Mouse (Mus musculus) heart, embryonic 14.5 days (tissue): ENCODE results near the gene Zdhhc21. TPM values are rescaled to one million over a fixed set of nuclear protein-coding genes. Genes with fewer than 3 reads are reported as not detected.

Experiments used
- ATAC-seq: fragments of 200-750 bp; cut with Nextera tagmentation; 2 replicates; pipeline ENCODE4 v1.8.0; 2017; ENCODE audit warnings: low read depth, moderate TSS enrichment; ENCODE audit not compliant: insufficient number of reproducible peaks, insufficient read depth, low FRiP score
- H3K27ac ChIP-seq, 2 experiments: fragments of 200-500 bp in 1 of 2; fragments of 300-500 bp in 1 of 2; sonication (generic) in 1 of 2; replicated peaks in 1 of 2; 2 replicates each; pipeline ENCODE4 v1.5.1; 2012 to 2014; ENCODE audit warnings: low read depth in 2 of 2, low read length in 2 of 2, control low read depth in 1 of 2, mild to moderate bottlenecking in 1 of 2, mixed read lengths in 1 of 2; ENCODE audit not compliant: control insufficient read depth in 1 of 2, insufficient read depth in 1 of 2
- H3K27me3 ChIP-seq: fragments of 300-500 bp; sonication (generic); 2 replicates; pipeline ENCODE4 v1.6.1; 2014; ENCODE audit warnings: mild to moderate bottlenecking, low read length, control low read depth; ENCODE audit not compliant: control insufficient read depth, insufficient read depth
- H3K36me3 ChIP-seq: fragments of 300-500 bp; sonication (generic); 2 replicates; pipeline ENCODE4 v1.6.1; 2014; ENCODE audit warnings: mild to moderate bottlenecking, control low read depth, low read length, mixed read lengths; ENCODE audit not compliant: control insufficient read depth, insufficient read depth
- H3K4me1 ChIP-seq, 2 experiments: fragments of 200-500 bp in 1 of 2; fragments of 300-500 bp in 1 of 2; sonication (generic) in 1 of 2; 2 replicates each; pipeline ENCODE4 v1.6.1; 2012 to 2014; ENCODE audit warnings: low read length in 2 of 2, control low read depth in 1 of 2, mixed read lengths in 1 of 2; ENCODE audit not compliant: control insufficient read depth in 2 of 2, insufficient read depth in 2 of 2
- H3K4me2 ChIP-seq: fragments of 300-500 bp; sonication (generic); 2 replicates; pipeline ENCODE4 v1.6.1; 2014; ENCODE audit warnings: mild to moderate bottlenecking, low read length
- H3K4me3 ChIP-seq, 2 experiments: fragments of 200-500 bp in 1 of 2; fragments of 300-500 bp in 1 of 2; sonication (generic) in 1 of 2; 2 replicates each; pipeline ENCODE4 v1.5.1; 2012 to 2014; ENCODE audit warnings: low read length in 2 of 2, mild to moderate bottlenecking in 2 of 2, control low read depth in 1 of 2, low read depth in 1 of 2, moderate library complexity in 1 of 2; ENCODE audit not compliant: control insufficient read depth in 1 of 2, insufficient read depth in 1 of 2
- H3K9ac ChIP-seq: fragments of 300-500 bp; sonication (generic); 2 replicates; pipeline ENCODE4 v1.6.1; 2014; ENCODE audit warnings: mild to moderate bottlenecking, low read length
- H3K9me3 ChIP-seq: fragments of 300-500 bp; sonication (generic); 2 replicates; pipeline ENCODE4 v1.6.1; 2016; ENCODE audit warnings: low read length, control low read depth; ENCODE audit not compliant: control insufficient read depth
- WGBS: fragments of 180-500 bp; shearing (Covaris S2); extraction: QIAGEN DNeasy Blood & Tissue Kit; methylation state at CpG from one replicate; pipeline ENCODE4 v1.1.7; 2014; 5-methylcytosine and 5-hydroxymethylcytosine counted together
- polyA plus RNA-seq: library from polyadenylated mRNA; unstranded; fragments of >200 nt; fragmentation: Nextera tagmentation; extraction: Ambion mirVana; gene quantifications from 2 replicates; pipeline ENCODE4 v1.2.1, GENCODE M21; 2014

The Zdhhc21 gene
- polyA plus RNA-seq, 1 experiment from 2014 or later = 11.3 TPM

- Histone ChIP-seq H3K4me3 (no peak overlapping the region), H3K27ac (no peak overlapping the region), H3K9me3 (no peaks in the 10 kb centered on the region), H3K36me3 (no peaks in the 10 kb centered on the region), H3K9ac (no peak overlapping the region), H3K4me1 (no peaks in the 10 kb centered on the region), H3K4me2 (no peak overlapping the region), H3K27me3 (no peaks in the 10 kb centered on the region)
- 32% methylated on average over 1 of the region's 1 CpGs for WGBS
- ATAC-seq = no peak
These were observed 25.8 kb upstream of the Zdhhc21 start for GRCm38 (mm10) chr4:82885535-82885913.

- H3K36me3 ChIP-seq = no peaks in the 10 kb centered on the region
- 63% methylated on average over 18 of the region's 19 CpGs for WGBS
- no peak for ATAC-seq
- H3K27ac ChIP-seq = no peak within 1 kb of the TSS
- H3K27me3 ChIP-seq = no peaks in the 10 kb centered on the region
- no peaks in the 10 kb centered on the region for H3K4me1 ChIP-seq
- H3K9me3 ChIP-seq = no peaks in the 10 kb centered on the region
- no peak within 1 kb of the TSS for H3K9ac ChIP-seq
- no peak within 1 kb of the TSS for H3K4me3 ChIP-seq
- no peak within 1 kb of the TSS for H3K4me2 ChIP-seq
These were observed 25.1 kb upstream of the Zdhhc21 start, which contains the start of gene Cer1 for GRCm38 (mm10) chr4:82884636-82885534. TSS of gene Cer1 (minus strand) at chr4:82885148.

GRCm38 (mm10) chr4:82882500-82882899 lies 22.7 kb upstream of the Zdhhc21 start:
- Histone ChIP-seq H3K27ac (no peak overlapping the region), H3K36me3 (no peaks in the 10 kb centered on the region), H3K27me3 (no peaks in the 10 kb centered on the region), H3K4me2 (no peak overlapping the region), H3K9ac (no peak overlapping the region), H3K4me1 (no peaks in the 10 kb centered on the region), H3K9me3 (no peaks in the 10 kb centered on the region), H3K4me3 (no peak overlapping the region)
- WGBS = 79% methylated on average over 9 of the region's 9 CpGs
- ATAC-seq = no peak

- WGBS = 82% methylated on average over 3 of the region's 3 CpGs
- Histone ChIP-seq H3K27ac (no peak overlapping the region), H3K9ac (no peak overlapping the region), H3K4me2 (no peak overlapping the region), H3K27me3 (no peaks in the 10 kb centered on the region), H3K4me1 (no peaks in the 10 kb centered on the region), H3K9me3 (no peaks in the 10 kb centered on the region), H3K36me3 (no peaks in the 10 kb centered on the region), H3K4me3 (no peak overlapping the region)
- ATAC-seq = no peak
These were observed 21.6 kb upstream of the Zdhhc21 start for GRCm38 (mm10) chr4:82881366-82881765.

GRCm38 (mm10) chr4:82880243-82880642 lies 20.5 kb upstream of the Zdhhc21 start:
- Histone ChIP-seq H3K9me3 (no peaks in the 10 kb centered on the region), H3K4me3 (no peak overlapping the region), H3K27ac (no peak overlapping the region), H3K36me3 (no peaks in the 10 kb centered on the region), H3K4me1 (no peaks in the 10 kb centered on the region), H3K9ac (no peak overlapping the region), H3K4me2 (no peak overlapping the region), H3K27me3 (no peaks in the 10 kb centered on the region)
- 68% methylated on average over 2 of the region's 2 CpGs for WGBS
- no peak for ATAC-seq

GRCm38 (mm10) chr4:82879152-82879551 lies 19.4 kb upstream of the Zdhhc21 start:
- WGBS = 81% methylated on average over 6 of the region's 6 CpGs
- H3K4me1 ChIP-seq = no peaks in the 10 kb centered on the region
- no peak for ATAC-seq
- no peaks in the 10 kb centered on the region for H3K9me3 ChIP-seq
- no peak overlapping the region for H3K27ac ChIP-seq
- H3K36me3 ChIP-seq = no peaks in the 10 kb centered on the region
- no peak overlapping the region for H3K9ac ChIP-seq
- H3K4me3 ChIP-seq = no peak overlapping the region
- H3K27me3 ChIP-seq = no peaks in the 10 kb centered on the region
- no peak overlapping the region for H3K4me2 ChIP-seq

- ATAC-seq = no peak
These were observed 16.9 kb upstream of the Zdhhc21 start for GRCm38 (mm10) chr4:82876656-82877055.

More at GRCm38 (mm10) chr4:82876656-82877055, 16.9 kb upstream of the Zdhhc21 start:
- no peaks in the 10 kb centered on the region for H3K27me3 ChIP-seq
- no peak overlapping the region for H3K9ac ChIP-seq
- H3K9me3 ChIP-seq = no peaks in the 10 kb centered on the region
- no peaks in the 10 kb centered on the region for H3K36me3 ChIP-seq
- H3K27ac ChIP-seq = no peak overlapping the region
- H3K4me2 ChIP-seq = no peak overlapping the region
- 88% methylated on average over 2 of the region's 2 CpGs for WGBS
- peaks cover 0 to 2% of the 10 kb centered on the region in 2 experiments; a peak in 1 of 4 replicates for H3K4me1 ChIP-seq
- no peak overlapping the region for H3K4me3 ChIP-seq
